Mouse (Mus musculus): ENCODE measurements around the gene Mcrs1.
A peak's percentile ranks its signal among the peaks of the same experiment; 100 is the strongest.

The Mcrs1 gene

DNA sequence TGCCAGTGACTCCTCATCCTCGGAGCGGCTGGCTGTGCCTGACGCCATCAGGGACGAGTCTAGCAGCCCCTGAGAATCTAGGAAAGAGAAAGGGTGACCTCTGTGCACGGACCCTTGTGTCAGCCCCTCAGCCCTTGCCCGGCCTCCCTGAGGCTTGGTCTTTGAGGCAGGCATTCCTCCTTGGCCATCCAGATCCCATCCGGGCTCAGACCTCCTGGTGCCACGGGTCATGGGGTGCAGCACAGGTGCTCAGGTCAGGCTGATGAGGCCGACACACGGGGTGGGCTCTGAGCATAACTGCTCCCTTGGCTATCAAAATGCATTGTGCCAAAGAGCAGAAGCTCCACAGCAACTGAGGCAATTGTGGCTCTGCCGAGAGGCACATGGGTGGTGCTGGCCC lies 1.8 kb downstream of the Mcrs1 start:
- DNase-seq = no peak

DNA sequence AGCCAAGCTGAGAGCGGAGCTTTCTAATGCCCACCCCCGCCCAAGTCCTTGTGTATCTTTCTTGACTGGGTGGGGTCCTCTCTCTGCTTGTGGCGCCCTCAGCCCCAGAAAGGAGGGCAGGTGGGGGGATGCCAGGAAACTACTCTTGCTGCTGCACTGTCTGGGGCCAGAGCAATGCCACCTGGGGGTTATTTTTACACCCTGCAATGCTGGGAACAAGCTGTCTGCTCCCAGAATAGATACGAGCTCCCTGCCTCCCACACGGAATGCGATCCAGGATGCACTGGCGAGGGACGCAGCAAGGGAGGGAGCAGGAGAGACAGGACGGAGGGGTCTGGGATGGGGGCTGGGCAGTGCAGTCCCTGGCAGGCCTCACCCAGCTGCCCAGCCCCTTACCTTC lies 2.8 kb downstream of the Mcrs1 start:
- DNase-seq = no peak

- peak; percentile 84 to 86 for DNase-seq
These were observed 5.0 kb downstream of the Mcrs1 start for GRCm38 (mm10) chr15:99246736-99247135.

- peak in 1 of 2 experiments; percentile 19 for DNase-seq
These were observed 9.7 kb downstream of the Mcrs1 start for GRCm38 (mm10) chr15:99242045-99242444.

- DNase-seq = no peak
These were observed 10.5 kb downstream of the Mcrs1 start for GRCm38 (mm10) chr15:99241249-99241648.

- no peak for DNase-seq
These were observed 11.6 kb downstream of the Mcrs1 start for GRCm38 (mm10) chr15:99240129-99240528.

DNA sequence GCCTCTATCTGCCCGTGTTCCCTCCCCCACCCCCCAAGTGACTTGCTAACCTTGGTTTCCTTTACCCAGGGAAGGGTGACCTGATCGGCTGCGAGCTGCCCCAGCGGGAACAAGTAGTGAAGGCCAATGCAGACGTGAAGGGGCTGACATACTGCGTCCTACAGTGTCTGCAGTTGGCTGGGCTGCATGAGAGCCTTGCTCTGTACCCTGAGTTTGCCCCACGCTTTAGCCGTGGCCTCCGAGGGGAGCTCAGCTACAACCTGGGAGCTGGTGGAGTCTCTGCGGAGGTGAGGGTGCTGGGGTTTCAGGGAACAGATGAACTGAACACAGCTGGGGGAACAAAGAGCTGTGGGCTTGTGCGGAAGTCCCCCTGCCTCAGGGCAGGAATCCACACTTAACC lies 13.8 kb downstream of the Mcrs1 start:
- no peak for DNase-seq

DNA sequence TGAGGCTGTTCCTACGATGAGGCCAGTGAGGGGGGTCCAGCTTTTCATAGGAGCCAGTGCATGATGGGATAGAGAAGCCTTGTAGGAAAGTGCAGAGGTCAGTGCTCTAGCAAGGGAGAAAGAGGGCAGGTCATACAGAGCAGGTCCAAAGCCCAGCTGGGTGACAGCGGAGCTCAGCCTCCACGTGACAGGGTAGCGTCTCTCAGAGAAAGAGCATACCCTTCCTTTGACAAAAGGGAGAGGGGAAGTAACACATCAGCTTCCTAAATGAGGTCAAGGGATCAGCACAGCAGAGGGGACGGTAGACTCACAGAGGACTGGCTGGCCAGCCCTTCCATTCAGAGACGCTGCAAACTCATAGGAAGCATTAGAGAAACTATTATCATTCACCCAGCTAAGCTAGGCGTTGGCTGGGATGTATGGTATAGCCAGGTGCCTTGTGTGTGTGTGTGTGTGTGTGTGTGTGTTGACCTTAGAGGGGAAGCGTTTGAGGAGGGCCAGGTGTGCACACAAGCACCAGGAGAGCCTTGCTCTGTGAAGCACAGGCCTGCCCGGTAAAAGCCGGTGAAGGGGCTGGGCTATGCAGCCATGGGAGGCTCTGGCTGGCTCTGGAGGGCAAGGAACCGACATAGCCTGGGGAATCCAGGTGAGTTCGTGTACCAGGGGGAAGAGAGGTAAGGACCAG lies 17.3 kb downstream of the Mcrs1 start:
- DNase-seq = no peak

DNA sequence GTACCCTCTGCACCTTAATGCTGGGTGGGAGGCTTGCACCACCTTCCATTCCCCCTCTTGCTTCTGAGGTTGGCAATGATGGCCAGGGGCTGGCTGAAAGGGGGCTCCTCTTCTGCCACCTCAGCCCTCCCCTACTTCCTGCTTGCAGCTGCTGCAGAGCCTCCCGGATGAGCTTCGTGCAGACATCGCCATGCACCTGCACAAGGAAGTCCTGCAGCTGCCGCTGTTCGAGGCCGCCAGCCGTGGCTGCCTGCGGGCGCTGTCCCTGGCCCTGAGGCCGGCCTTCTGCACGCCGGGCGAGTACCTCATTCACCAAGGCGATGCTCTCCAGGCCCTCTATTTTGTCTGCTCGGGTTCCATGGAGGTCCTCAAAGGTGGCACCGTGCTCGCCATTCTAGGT lies 18.0 kb downstream of the Mcrs1 start:
- peak in 1 of 2 experiments; percentile 8 for DNase-seq

GRCm38 (mm10) chr15:99231998-99232397 lies 19.8 kb downstream of the Mcrs1 start:
- DNase-seq = peak in 1 of 2 experiments; percentile 27

GRCm38 (mm10) chr15:99226090-99226489 lies 25.7 kb downstream of the Mcrs1 start:
- DNase-seq = no peak

- peak in 1 of 2 experiments; percentile 34 for DNase-seq
These were observed 26.5 kb downstream of the Mcrs1 start for GRCm38 (mm10) chr15:99225081-99225810.

- peak; percentile 68 to 76 for DNase-seq
These were observed 27.4 kb downstream of the Mcrs1 start, which contains the start of gene Kcnh3 for GRCm38 (mm10) chr15:99224208-99224911. Gene Kcnh3, plus strand, starts transcription at chr15:99224861.

DNA sequence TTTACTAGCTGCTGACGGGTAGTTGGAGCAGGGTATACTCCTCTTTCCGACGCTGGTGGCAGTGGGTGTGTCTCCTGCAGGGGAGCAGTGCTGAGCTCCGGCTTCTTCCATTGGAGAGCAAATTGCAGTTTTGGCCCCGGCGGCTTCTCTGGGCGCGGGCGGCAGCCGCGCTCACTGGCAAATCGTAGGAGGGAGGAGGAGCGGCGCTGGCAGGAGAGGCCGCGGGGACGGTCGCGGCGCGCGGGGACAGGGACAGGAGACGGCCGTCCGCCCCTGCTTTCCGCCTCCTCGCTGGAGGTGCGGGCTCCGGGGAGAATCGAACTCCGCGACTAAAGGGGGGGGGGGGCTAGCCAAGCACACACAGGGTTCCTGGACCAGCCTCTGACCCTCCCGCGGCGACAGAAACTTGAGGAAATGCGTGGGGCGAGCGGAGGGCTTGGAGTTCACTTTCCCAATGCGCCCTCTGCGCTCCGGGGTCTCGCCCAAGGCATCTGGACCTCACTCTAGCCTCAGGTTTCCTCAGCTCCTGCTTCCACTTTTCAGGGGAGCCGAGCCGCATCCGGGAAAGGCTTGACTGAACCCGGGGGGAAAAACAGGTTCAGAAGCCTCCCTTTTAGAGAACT lies 28.1 kb downstream of the Mcrs1 start:
- DNase-seq = peak; percentile 66 to 71

- DNase-seq = no peak
These were observed 28.8 kb downstream of the Mcrs1 start for GRCm38 (mm10) chr15:99222794-99223584.

DNA sequence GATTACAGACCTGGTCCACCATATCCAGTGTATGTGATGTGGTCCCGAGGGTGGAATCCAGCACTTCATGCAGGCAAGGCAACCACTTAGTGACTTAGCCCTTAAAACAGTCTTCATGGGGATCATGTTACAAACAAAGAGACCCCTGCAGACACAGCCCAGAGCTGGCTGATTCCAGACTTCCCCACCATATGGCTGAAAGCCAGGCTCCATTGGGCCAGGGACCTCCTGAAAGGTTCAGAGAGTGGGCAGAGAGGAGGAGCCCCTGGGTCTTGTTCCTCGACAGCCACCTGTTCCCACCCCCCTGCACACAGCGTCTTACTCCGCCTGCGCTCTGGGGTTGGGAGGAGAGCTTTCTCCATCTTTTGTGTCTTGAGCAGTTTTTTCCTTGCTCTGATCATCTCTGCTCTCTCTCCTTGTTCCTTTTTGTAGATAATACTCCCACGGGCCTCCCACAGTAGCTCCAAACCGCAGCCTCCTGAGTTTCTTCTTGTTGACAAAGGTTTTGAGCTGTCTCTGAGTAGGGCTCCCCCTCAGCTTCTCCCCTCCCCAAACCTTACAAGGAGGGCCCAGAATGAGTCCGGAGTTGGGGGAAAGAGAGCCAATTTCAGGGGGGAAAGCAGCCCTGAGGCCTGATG lies 30.3 kb downstream of the Mcrs1 start:
- DNase-seq = no peak

GRCm38 (mm10) chr15:99217630-99218029 lies 34.1 kb downstream of the Mcrs1 start:
- DNase-seq = no peak

DNA sequence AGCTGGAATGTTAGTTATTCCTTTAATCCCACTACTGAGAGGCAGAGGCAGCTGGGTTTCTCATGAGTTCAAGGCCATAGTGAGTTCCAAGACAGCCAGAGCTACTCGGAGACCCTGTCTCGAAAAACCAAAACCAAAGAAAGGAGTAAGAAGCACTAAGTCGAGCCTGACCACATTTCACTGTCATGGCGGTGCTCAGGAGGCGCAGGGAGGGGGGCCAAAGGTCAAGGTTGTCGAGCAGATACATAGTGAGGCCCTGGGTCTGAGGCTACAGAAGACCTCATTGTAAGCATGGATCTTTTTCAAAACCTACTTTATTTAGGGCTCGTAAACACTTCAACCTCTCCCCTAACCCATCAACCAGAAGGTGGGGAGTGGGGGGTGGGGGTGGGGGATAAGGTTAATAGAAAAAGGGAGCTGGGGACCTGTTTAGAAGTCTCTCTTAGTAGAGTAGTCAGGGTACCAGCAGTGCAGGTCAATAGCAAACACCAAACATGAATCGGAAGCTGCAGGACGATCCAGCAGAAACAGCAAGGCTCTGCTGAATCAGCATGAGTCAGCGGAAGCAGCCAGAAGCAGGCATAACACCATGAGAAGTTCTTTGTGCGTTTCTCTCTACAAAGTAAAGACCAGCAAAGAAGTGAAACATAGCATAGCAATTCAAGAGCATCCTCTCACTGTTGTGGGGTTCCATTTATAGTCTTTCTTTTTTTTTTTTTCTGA lies 35.9 kb downstream of the Mcrs1 start:
- no peak for DNase-seq

DNA sequence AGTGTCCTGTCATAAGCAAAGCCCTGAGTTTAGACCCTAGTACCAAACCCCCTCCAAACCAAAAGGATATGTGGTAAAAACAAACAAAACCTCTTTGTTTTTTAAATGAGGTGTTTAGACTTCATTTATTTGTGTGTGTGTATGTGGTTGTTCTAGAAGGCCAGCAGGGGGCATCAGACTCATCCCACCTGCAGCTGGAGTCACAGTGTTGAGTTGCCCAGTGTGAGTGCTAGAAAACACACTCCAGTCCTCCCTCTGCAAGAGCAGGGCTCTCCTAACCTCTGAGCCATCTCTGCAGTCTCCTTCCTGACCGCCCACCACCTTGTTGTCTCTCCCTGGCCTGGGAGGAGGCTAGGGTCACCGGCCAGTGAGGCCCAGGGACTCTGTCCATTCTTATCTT lies 36.8 kb downstream of the Mcrs1 start:
- DNase-seq = no peak

GRCm38 (mm10) chr15:99213183-99213582 lies 38.6 kb downstream of the Mcrs1 start:
- no peak for DNase-seq

GRCm38 (mm10) chr15:99205959-99206358 lies 45.8 kb downstream of the Mcrs1 start:
- no peak for DNase-seq
